Mouse (Mus musculus) limb, embryonic 11.5 days (tissue): Measurements from ENCODE around the gene Sass6. TPM values are rescaled to one million over a fixed set of nuclear protein-coding genes. Genes with fewer than 3 reads are reported as not detected.

Experiments
- ATAC-seq: fragments of 200-750 bp; cut with Nextera tagmentation; 2 replicates; pipeline ENCODE4 v1.8.0; 2017; ENCODE audit warnings: low read depth; ENCODE audit not compliant: insufficient number of reproducible peaks, low FRiP score, low TSS enrichment
- DNase-seq: peaks from one replicate; pipeline ENCODE4 v3.0.0-alpha.2; 2015; ENCODE audit warnings: low spot score
- H3K27ac ChIP-seq: fragments of 300-500 bp; sonication (generic); replicated peaks from 2 replicates; pipeline ENCODE4 v1.5.1; 2014; ENCODE audit warnings: low read depth, mild to moderate bottlenecking, low read length
- H3K27me3 ChIP-seq: fragments of 300-500 bp; sonication (generic); 2 replicates; pipeline ENCODE4 v1.6.1; 2014; ENCODE audit warnings: mild to moderate bottlenecking, low read length, mixed read lengths; ENCODE audit not compliant: control insufficient read depth, insufficient read depth
- H3K36me3 ChIP-seq: fragments of 300-500 bp; sonication (generic); 2 replicates; pipeline ENCODE4 v1.6.1; 2014; ENCODE audit warnings: mild to moderate bottlenecking, low read length, moderate library complexity, mixed read lengths; ENCODE audit not compliant: control insufficient read depth, insufficient read depth
- H3K4me1 ChIP-seq: fragments of 300-500 bp; sonication (generic); 2 replicates; pipeline ENCODE4 v1.6.1; 2014; ENCODE audit warnings: low read length, mixed read lengths; ENCODE audit not compliant: control insufficient read depth, insufficient read depth
- H3K4me2 ChIP-seq: fragments of 300-500 bp; sonication (generic); 2 replicates; pipeline ENCODE4 v1.6.1; 2014; ENCODE audit warnings: low read depth, mild to moderate bottlenecking, moderate library complexity; ENCODE audit not compliant: severe bottlenecking
- H3K4me3 ChIP-seq: fragments of 300-500 bp; sonication (generic); 2 replicates; pipeline ENCODE4 v1.5.1; 2014; ENCODE audit warnings: low read depth, low read length
- H3K9ac ChIP-seq: fragments of 300-500 bp; sonication (generic); 2 replicates; pipeline ENCODE4 v1.6.1; 2014; ENCODE audit warnings: mild to moderate bottlenecking, low read length
- H3K9me3 ChIP-seq: fragments of 300-500 bp; sonication (generic); 2 replicates; pipeline ENCODE4 v1.6.1; 2016; ENCODE audit warnings: low read length; ENCODE audit not compliant: control insufficient read depth
- WGBS: fragments of 180-500 bp; shearing (Covaris S2); extraction: QIAGEN DNeasy Blood & Tissue Kit; methylation state at CpG from one replicate; pipeline ENCODE4 v1.1.7; 2014; 5-methylcytosine and 5-hydroxymethylcytosine counted together
- polyA plus RNA-seq: library from polyadenylated mRNA; unstranded; fragments of >200 nt; fragmentation: Nextera tagmentation; extraction: Ambion mirVana; gene quantifications from 2 replicates; pipeline ENCODE4 v1.2.1, GENCODE M21; 2014

Gene Sass6
- polyA plus RNA-seq, 1 experiment from 2014 or later: 34.3 TPM

DNA sequence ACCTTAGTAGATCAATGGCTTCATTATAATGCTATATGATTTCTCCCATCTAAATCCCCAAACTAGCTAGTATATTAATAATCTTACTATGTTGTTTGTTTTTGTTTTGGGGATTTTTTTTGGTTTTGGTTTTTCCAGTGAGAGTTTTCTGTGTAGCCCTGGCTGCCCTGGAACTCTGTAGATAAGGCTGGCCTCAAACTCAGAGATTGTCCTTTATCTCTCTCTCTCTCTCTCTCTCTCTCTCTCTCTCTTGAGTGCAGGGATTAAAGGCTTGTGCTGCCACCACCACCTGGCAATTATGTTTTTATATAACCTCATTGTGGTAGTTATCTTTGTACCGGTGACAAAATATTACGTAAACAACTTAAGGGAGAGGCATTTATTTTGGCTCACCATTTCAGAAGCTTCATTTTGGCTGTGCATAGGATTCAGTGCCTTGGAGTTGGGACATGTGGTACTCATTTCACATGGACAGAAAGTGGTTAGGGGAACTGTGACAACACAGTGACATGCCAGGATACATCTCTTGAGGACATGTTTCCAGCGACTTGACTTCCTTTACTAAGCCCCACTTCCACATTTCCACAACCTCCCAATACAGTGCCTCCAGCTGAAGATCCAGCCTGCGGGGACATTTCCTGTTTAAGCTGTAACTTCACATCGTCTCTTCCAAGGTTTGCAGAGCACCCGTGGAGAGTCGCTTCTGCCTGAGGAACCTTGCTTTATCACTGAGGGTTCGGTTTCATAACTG lies 20.7 kb downstream of the Sass6 start:
- DNase-seq: no peak

DNA sequence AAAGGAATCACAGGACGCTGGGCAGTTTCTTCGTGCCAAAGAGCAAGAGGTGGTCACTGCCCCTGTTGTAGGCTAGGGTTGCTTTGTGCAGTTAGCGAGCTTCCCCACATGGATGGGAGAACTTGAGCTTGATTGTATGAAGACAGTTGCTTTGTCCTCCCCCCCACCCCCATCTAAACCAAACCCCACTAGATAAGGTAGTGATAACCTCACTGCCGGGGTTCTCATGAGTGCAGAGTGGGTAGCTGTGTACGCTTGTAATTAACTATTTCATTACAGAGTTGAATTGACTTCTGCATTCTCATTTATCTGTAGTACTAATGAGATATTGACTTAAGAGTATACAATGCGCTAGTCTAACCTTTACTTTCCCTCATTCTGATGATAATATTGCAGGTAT lies 24.1 kb downstream of the Sass6 start:
- H3K4me3 ChIP-seq: no peak overlapping the region
- no peak overlapping the region for H3K9ac ChIP-seq
- peaks cover 12% of the 10 kb centered on the region; the same call in 1 of the 2 replicates for H3K36me3 ChIP-seq
- no peaks in the 10 kb centered on the region for H3K9me3 ChIP-seq
- DNase-seq (no peak), ATAC-seq (no peak)
- H3K27ac ChIP-seq: no peak overlapping the region
- 92% methylated on average over 6 of the region's 6 CpGs for WGBS
- H3K27me3 ChIP-seq: no peaks in the 10 kb centered on the region
- H3K4me1 ChIP-seq: no peaks in the 10 kb centered on the region
- no peak overlapping the region for H3K4me2 ChIP-seq

More for the DNA sequence above, 20.7 kb downstream of the Sass6 start:
- Histone ChIP-seq H3K36me3 (peaks cover 14% of the 10 kb centered on the region; the same call in 1 of the 2 replicates), H3K4me1 (no peaks in the 10 kb centered on the region), H3K27me3 (no peaks in the 10 kb centered on the region), H3K9ac (no peak overlapping the region), H3K9me3 (no peaks in the 10 kb centered on the region), H3K4me2 (no peak overlapping the region), H3K27ac (no peak overlapping the region), H3K4me3 (no peak overlapping the region)
- 91% methylated on average over 8 of the region's 8 CpGs for WGBS
- ATAC-seq: no peak

DNA sequence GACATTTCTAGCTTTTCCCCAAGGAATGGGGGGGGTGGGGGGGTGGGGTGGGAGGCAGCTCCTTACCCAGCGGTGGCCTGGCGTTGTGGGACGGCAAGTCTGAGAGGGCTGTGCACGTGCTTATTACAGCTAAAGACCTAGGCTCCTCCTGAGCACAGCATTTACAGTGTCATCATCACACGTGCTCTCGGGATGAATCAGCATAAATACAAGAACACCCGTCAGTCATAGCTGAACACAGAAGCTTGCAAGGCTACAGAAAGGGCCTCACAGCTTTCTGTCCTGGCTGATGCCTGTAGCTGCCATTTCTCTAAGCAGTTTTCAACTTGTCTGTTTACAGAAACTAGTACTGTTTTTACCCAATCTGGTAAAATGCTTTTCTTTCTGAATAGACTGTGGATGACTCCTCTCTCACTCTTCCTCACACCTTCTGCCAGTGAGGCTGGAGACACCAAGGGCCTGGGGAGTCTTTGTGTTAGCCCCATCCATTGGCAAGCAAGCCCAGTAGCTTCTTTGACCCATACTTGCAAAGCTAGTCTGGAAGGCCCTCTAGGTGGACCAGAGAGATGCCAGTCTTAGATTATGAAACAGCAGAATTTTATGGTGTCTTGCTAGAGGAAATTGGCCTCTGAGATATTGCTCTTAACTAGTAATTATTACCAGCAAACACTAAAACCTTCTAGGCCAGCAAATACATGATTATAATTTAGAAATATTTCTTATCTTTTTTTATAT lies 26.0 kb downstream of the Sass6 start:
- H3K4me3 ChIP-seq: no peak overlapping the region
- 93% methylated on average over 7 of the region's 7 CpGs for WGBS
- no peak overlapping the region for H3K27ac ChIP-seq
- H3K36me3 ChIP-seq: peaks cover 7% of the 10 kb centered on the region; the same call in 1 of the 2 replicates
- H3K9me3 ChIP-seq: no peaks in the 10 kb centered on the region
- H3K4me2 ChIP-seq: no peak overlapping the region
- H3K27me3 ChIP-seq: no peaks in the 10 kb centered on the region
- no peaks in the 10 kb centered on the region for H3K4me1 ChIP-seq
- H3K9ac ChIP-seq: no peak overlapping the region
- ATAC-seq: no peak
- DNase-seq: no peak

DNA sequence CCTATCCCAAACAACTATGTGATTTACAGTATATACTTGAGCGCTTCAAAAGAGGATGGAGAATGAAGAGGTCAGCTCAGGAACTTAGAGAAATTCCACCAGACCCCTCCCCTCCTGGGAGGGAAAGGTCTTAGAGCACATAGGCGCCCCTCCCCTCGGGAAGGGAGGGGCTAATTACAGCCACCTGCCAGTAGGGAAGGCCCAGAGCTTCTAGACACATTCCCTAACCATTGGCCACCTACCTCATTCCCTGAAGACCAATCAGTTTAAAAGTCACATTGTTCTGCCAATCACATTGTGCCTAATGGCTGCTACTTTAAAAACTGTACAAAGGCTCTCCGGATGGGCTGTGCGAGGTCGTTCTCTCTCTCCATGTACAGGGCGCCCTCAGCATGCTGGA lies 27.9 kb downstream of the Sass6 start:
- H3K36me3 ChIP-seq: peaks cover 3% of the 10 kb centered on the region; the same call in 1 of the 2 replicates
- ATAC-seq: no peak

DNA sequence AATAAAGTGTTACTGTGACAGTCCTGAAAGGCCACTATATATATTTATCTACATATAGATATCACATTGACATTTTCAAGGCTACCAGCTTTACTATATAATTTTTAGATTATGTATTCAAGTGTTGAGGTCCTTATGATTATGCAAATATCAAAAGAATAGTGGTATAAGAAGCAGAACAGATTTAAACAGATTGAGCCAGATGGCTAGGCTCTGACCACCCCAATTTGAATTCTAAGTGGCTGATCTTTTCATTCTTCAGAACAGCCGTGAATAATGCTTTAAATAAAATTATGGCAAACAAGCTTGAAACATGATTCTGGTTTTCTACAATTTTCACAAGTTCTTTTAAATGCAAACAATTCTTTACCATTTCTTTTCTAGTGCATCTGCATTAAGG lies 36.7 kb downstream of the Sass6 start:
- H3K9me3 ChIP-seq: no peaks in the 10 kb centered on the region
- no peak for DNase-seq
- 100% methylated on average over 1 of the region's 1 CpGs for WGBS
- no peak for ATAC-seq
- H3K4me2 ChIP-seq: no peak overlapping the region
- no peaks in the 10 kb centered on the region; the same call in 1 of the 2 replicates for H3K36me3 ChIP-seq
- H3K4me1 ChIP-seq: no peaks in the 10 kb centered on the region
- no peak overlapping the region for H3K9ac ChIP-seq
- no peak overlapping the region for H3K4me3 ChIP-seq
- no peak overlapping the region for H3K27ac ChIP-seq
- no peaks in the 10 kb centered on the region for H3K27me3 ChIP-seq

More for the DNA sequence above, 27.9 kb downstream of the Sass6 start:
- Histone ChIP-seq H3K4me3 (no peak overlapping the region), H3K4me1 (no peaks in the 10 kb centered on the region), H3K27me3 (no peaks in the 10 kb centered on the region), H3K27ac (no peak overlapping the region), H3K4me2 (no peak overlapping the region), H3K9me3 (no peaks in the 10 kb centered on the region), H3K9ac (no peak overlapping the region)
- WGBS: 91% methylated on average over 7 of the region's 7 CpGs
- no peak for DNase-seq

DNA sequence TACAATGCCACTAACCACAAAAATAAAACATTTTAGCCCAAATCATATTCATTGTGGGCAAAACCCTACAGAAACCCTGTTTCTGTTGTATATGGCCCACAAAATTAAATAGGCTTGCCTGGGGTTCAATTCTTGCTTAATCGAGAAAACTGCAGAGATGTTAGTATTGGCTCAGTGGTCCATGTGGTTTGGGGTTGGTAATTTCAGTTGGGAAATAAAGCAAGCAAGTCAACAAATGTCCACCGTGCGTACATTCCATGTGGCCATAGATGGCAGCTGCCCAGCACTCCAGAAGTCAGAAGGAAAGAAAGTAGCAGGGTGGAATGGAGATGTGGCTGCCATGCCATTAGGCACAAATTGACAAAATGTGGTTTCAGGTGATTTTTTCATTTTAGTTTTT lies 38.2 kb downstream of the Sass6 start:
- Histone ChIP-seq H3K36me3 (peaks cover 6% of the 10 kb centered on the region; the same call in 1 of the 2 replicates), H3K4me2 (no peak overlapping the region), H3K27me3 (no peaks in the 10 kb centered on the region), H3K9me3 (no peaks in the 10 kb centered on the region), H3K27ac (no peak overlapping the region), H3K4me3 (no peak overlapping the region), H3K4me1 (no peaks in the 10 kb centered on the region), H3K9ac (no peak overlapping the region)
- WGBS: 93% methylated on average over 3 of the region's 3 CpGs
- DNase-seq: no peak
- no peak for ATAC-seq

DNA sequence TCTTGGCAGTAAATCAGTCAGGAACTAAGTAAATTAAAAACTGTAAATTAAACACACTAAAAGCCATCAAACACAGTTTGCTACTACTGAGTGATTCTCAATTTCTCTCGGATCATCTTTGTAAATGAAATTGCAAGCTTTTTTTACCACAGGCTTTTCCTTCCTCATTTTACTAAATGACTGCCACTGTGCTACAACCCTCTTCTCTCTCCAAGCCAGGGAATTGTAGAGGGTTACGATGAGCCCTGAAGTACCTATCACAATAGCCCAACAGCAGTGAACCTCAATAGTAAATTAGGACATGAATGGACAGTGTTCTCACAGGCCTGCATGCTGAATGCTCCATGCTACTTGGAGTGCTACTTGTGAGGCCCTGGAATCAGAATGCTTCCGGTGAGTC lies 39.3 kb downstream of the Sass6 start:
- Histone ChIP-seq H3K4me1 (no peaks in the 10 kb centered on the region), H3K36me3 (peaks cover 10% of the 10 kb centered on the region; the same call in 1 of the 2 replicates), H3K27me3 (no peaks in the 10 kb centered on the region), H3K9me3 (no peaks in the 10 kb centered on the region), H3K4me3 (no peak overlapping the region), H3K27ac (no peak overlapping the region), H3K4me2 (no peak overlapping the region), H3K9ac (no peak overlapping the region)
- 95% methylated on average over 3 of the region's 3 CpGs for WGBS
- DNase-seq (no peak), ATAC-seq (no peak)

DNA sequence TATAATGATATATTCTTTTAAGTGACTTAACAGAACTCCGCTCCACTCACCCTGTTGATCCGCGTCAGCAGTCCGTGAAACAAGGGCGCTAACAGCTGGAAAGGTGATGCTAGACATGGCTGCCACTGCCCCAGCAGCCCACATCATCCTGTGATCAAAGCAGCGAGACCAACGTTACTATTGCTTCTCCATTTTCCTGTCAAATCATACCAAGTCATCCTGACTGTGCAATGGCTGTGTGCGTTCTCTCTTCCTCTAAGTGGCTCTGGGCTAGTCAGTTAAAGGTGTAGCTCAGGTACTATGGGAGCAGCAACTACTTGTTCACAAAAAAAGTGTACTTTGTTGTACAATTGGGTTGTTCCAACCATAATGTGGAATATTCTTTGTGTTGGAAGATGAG lies 40.1 kb downstream of the Sass6 start:
- Histone ChIP-seq H3K27ac (no peak overlapping the region), H3K9me3 (no peaks in the 10 kb centered on the region), H3K4me2 (no peak overlapping the region), H3K36me3 (peaks cover 10% of the 10 kb centered on the region; the same call in 1 of the 2 replicates), H3K4me3 (no peak overlapping the region), H3K27me3 (no peaks in the 10 kb centered on the region), H3K4me1 (no peaks in the 10 kb centered on the region), H3K9ac (no peak overlapping the region)
- ATAC-seq (no peak), DNase-seq (no peak)
- 94% methylated on average over 8 of the region's 8 CpGs for WGBS
